Mouse (Mus musculus) MEL (cell line): Measurements from ENCODE around the gene Csmd2.

ENCODE experiments used
- CTCF ChIP-seq, 3 experiments: IDR thresholded peaks in 2 of 3; conservative IDR thresholded peaks in 1 of 3; 2 replicates each; pipeline ENCODE4 v1.5.1; 2011 to 2012; ENCODE audit warnings: low read length in 3 of 3, low read depth in 2 of 3, mild to moderate bottlenecking in 2 of 3, improper control_type of control experiment in 1 of 3, inconsistent platforms in 1 of 3, mixed read lengths in 1 of 3, moderate library complexity in 1 of 3; ENCODE audit not compliant: control insufficient read depth in 1 of 3, insufficient read depth in 1 of 3, poor library complexity in 1 of 3, severe bottlenecking in 1 of 3
- JUND ChIP-seq: IDR thresholded peaks from 2 replicates; pipeline ENCODE4 v1.6.1; 2011; ENCODE audit warnings: low read depth, mild to moderate bottlenecking, improper control_type of control experiment, low read length
- MAZ ChIP-seq: IDR thresholded peaks from 2 replicates; pipeline ENCODE4 v1.6.1; 2012; ENCODE audit warnings: low read depth, mild to moderate bottlenecking, inconsistent platforms, low read length, improper control_type of control experiment
- POLR2A ChIP-seq, 2 experiments: IDR thresholded peaks; 2 replicates each; pipeline ENCODE4 v1.6.1; 2011 to 2012; ENCODE audit warnings: low read length in 2 of 2, mild to moderate bottlenecking in 2 of 2, control low read depth in 1 of 2, improper control_type of control experiment in 1 of 2, low read depth in 1 of 2, moderate library complexity in 1 of 2; ENCODE audit not compliant: control insufficient read depth in 1 of 2, insufficient read depth in 1 of 2, poor library complexity in 1 of 2
- RAD21 ChIP-seq: IDR thresholded peaks from 2 replicates; pipeline ENCODE4 v1.6.1; 2011; ENCODE audit warnings: mild to moderate bottlenecking, low read depth, low read length, improper control_type of control experiment
- SMC3 ChIP-seq: IDR thresholded peaks from 2 replicates; pipeline ENCODE4 v1.6.1; 2011; ENCODE audit warnings: low read depth, low read length, improper control_type of control experiment
- UBTF ChIP-seq: IDR thresholded peaks from 2 replicates; pipeline ENCODE4 v1.6.1; 2012; ENCODE audit warnings: low read depth, mild to moderate bottlenecking, inconsistent platforms, low read length, improper control_type of control experiment, moderate library complexity, borderline replicate concordance; ENCODE audit not compliant: insufficient read depth
- ZNF384 ChIP-seq: IDR thresholded peaks from 2 replicates; pipeline ENCODE4 v1.6.1; 2012; ENCODE audit warnings: low read depth, mild to moderate bottlenecking, inconsistent platforms, low read length, improper control_type of control experiment

- TF ChIP-seq CTCF (IDR thresholded peaks at IDR 0.05 in 2 of 3, conservative IDR thresholded peaks at IDR 0.05 in 1 of 3; ENCODE audit: control insufficient read depth in 1 of 3, insufficient read depth in 1 of 3, low read depth in 2 of 3, low read length in 3 of 3, poor library complexity in 1 of 3, severe bottlenecking in 1 of 3) (no peak), RAD21 (no peak), JUND (no peak), ZNF384 (no peak), MAZ (no peak), POLR2A (IDR thresholded peaks at IDR 0.05; ENCODE audit: control insufficient read depth in 1 of 2, insufficient read depth in 1 of 2, low read depth in 1 of 2, low read length in 2 of 2, poor library complexity in 1 of 2) (no peak), UBTF (no peak), SMC3 (no peak)
Observed at GRCm38 (mm10) chr4:128269261-128269875, 281.7 kb downstream of the Csmd2 start.
